Mouse (Mus musculus): Measurements from ENCODE around the gene Pign. TPM values are rescaled to one million over a fixed set of nuclear protein-coding genes. Genes with fewer than 3 reads are reported as not detected.

Gene Pign
- 13.3 TPM for polyA plus RNA-seq (2014; fragmentation: Illumina TruSeq; extraction: RNeasy Lipid Tissue Mini Kit (QIAGEN cat#74804); ENCODE audit: low read depth, low replicate concordance)

GRCm38 (mm10) chr1:105663171-105663961, at the start of gene Pign, which contains the start of gene Relch:
Gene Pign (minus strand): TSS chr1:105663677.
Gene Relch (plus strand): TSS chr1:105663861.

Other genes with a start within 250 kb of the Pign start
- 32.4 TPM for gene Relch, start 184 bp upstream of the Pign start, polyA plus RNA-seq (2014; fragmentation: Illumina TruSeq; extraction: RNeasy Lipid Tissue Mini Kit (QIAGEN cat#74804); ENCODE audit: low read depth, low replicate concordance)
- 2.4 TPM for gene Tnfrsf11a, start 117.0 kb upstream of the Pign start, polyA plus RNA-seq (2014; fragmentation: Illumina TruSeq; extraction: RNeasy Lipid Tissue Mini Kit (QIAGEN cat#74804); ENCODE audit: low read depth, low replicate concordance)